Mouse (Mus musculus) left cerebral cortex, postnatal 10 days (tissue): Measurements from ENCODE around the gene Tacc3. TPM values are rescaled to one million over a fixed set of nuclear protein-coding genes. Genes with fewer than 3 reads are reported as not detected.

ENCODE experiments used
- DNase-seq, 2 experiments: peaks; one replicate each; pipeline ENCODE4 v3.0.0; 2021 to 2022; ENCODE audit warnings: low spot score in 2 of 2, mixed read lengths in 1 of 2; ENCODE audit errors: extremely low spot score in 1 of 2
- intact Hi-C: fragments of 180-260 bp; cut with DNase I; formaldehyde crosslinking; loops from one replicate; pipeline ENCODE4 v1.15.1; 2025
- total RNA-seq, 2 experiments: library from RNA; stranded (reverse); gene quantifications; 2 replicates each; pipeline ENCODE4 v1.2.3; 2021

The Tacc3 gene
- total RNA-seq, 2 experiments from 2014 or later, result 9.9 to 15.0 TPM

DNA sequence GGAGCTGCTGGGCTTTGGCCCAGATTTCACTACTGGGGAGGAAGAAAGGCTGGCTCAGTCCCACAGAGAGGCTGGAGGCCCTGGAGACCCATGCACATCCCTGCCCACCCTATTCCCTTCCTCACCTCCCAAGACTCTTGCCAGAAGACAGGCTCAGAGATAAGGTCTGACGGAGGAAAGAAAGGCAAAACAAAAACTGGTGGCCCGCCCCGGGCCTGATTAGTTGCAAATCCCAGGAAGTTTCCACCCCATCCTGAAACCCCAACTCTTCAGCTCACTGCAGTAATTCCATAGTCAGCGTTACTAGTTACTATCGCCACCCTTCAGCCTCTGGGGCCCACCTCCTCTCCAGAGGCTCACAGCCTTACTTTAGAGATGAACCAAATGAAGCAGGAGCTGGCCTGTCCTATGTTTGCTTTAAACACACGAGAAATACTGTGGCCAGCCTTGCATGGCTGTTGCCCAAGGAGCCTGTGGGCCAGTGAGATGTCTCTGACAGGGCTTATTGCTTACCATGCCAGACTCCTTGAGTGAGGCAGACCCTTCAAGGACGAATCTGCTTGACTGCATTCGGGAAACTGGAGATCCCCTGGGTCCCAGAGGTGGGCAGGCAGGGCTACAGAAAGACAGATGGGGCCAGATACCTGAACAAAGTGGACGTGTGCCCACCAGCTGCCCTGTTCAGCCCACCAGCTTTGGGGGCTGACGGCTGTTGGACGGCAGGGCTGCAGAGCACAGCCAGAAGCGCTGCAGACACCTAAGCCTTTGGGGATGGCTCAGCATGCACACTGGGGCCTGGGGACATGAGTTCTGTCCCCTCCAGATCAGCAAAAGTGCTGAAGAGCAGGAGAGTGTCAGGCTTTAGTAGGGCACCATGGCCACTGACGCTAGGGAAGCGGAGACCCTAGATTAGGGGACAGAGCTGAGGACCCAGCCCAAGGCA, 30.6 kb downstream of the Tacc3 start:
- no peak for DNase-seq
- intact Hi-C loops, result loop anchor here (5.0 kb wide), 1 partner anchor 44 kb away; no protein-coding TSS in a partner anchor

GRCm38 (mm10) chr5:33689221-33689844, 31.4 kb downstream of the Tacc3 start:
- DNase-seq, result peak in 1 of 2 experiments; percentile 70
- intact Hi-C loops, result loop anchor here (5.0 kb wide), 1 partner anchor 43 kb away; no protein-coding TSS in a partner anchor

GRCm38 (mm10) chr5:33689852-33690645, 32.1 kb downstream of the Tacc3 start:
- intact Hi-C loops, result loop anchor here (5.0 kb wide), 1 partner anchor 42 kb away; no protein-coding TSS in a partner anchor
- peak in 1 of 2 experiments; percentile 57 for DNase-seq

- intact Hi-C loops, result no loop called here
- DNase-seq, result peak in 1 of 2 experiments; percentile 48
These were observed 34.5 kb downstream of the Tacc3 start for GRCm38 (mm10) chr5:33692393-33692792.

- intact Hi-C loops, result no loop called here
- no peak for DNase-seq
These were observed 36.5 kb downstream of the Tacc3 start for GRCm38 (mm10) chr5:33694461-33694847.

DNA sequence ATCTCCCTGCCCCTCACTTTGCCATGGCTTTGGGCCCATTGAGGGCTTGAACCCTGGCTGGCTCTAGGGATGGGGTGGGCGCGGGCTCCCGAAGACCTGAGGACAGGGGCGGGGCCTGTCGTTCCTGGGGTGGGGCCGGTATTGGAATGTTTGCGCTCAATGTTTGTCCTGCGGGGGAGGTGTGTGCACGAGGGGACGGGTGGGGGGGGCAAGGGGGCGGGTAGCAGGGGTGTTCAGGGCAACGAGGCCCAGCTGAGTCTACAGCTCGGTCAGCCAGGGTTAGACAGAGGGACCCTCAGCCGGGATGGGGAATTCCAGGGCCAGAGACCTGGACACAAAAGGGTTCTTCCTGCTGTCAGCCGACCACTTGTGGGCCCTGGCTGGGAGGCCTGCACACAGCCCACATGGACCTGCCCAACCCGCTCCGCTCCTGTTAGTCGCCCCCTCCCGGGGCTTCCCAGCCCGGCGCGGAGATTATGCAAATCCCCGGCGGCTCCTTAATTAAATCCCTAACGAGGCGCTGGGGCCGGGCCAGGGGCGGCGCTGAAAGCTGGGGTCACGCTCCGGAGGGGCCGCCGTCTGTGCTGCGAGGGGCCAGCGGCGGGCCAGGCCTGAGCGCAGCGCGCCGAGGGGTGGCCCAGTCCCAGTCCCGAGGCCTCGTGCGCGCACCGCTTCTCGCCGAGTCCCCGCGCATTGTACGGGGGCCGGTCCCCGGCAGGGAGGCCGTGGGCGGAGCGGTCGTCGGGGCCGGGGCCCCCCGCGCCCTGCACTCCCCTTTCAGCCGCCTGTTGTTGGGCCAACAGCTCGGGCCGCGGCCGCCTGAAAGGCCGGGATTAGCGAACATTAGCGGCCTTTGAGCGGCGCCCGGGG, 37.2 kb downstream of the Tacc3 start:
- DNase-seq, result peak; percentile 48 to 72
- intact Hi-C loops, result no loop called here

DNA sequence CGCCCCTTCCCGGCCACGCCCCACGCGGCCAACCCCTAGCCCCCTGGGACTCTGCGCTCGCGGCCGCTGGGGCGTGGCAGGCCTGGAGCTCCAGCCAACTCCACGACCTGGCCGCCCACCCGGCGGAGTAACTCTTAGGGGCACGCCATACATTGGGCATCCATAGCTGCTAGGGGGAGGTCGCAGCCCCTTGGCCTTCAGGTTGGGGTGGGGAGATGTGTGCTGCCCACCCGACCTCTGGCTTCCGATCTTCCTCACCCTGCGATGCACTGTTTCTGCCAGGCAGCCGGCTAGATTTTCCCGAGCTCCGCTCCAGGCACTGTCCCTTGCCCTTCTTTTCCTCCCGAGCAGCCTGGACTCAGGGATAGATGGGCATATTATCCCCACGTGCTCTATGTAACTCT, 37.8 kb downstream of the Tacc3 start:
- no peak for DNase-seq
- intact Hi-C loops, result no loop called here

DNA sequence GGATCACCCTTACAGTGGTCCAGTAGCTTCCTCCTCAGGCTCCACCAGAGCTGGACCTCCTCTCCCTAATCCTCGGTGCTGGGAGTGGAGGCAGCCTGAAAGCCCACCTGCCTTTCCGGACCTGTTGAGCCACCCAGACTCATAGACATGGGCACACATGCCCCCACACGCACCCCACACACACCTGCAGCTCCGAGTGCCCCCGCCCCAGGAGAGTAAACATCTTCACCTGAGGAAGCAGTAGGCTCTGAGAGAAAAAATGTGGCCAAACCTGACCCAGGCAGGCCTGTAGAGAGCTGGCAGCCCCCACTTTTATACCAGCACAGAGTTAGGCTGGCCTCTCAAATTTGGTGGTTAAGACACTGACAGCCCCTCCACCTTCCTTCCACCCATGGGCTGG, 38.5 kb downstream of the Tacc3 start:
- no peak for DNase-seq
- intact Hi-C loops, result no loop called here

DNA sequence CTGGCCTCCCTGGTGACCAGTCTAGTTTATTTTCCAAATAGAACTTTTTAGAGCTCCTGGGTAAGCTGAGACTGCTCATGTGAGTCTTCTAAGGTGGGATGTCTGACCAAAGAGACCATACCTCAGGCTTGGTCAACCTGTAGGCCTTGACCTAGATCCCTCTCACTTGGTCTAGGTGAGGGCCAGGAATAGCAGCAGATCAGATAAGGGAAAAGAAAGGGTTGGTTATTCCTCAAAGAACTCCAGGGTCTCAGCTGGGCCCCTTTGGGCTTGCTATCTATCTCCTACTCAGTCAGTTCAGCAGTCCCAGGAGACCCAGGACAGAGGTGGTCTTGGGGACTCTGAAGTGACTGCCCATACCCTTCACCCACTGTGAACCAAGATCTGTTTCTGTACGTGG, 39.6 kb downstream of the Tacc3 start:
- intact Hi-C loops, result no loop called here
- DNase-seq, result no peak

- intact Hi-C loops, result no loop called here
- DNase-seq, result peak; percentile 65 to 69
These were observed 40.1 kb downstream of the Tacc3 start for GRCm38 (mm10) chr5:33697947-33698512.

DNA sequence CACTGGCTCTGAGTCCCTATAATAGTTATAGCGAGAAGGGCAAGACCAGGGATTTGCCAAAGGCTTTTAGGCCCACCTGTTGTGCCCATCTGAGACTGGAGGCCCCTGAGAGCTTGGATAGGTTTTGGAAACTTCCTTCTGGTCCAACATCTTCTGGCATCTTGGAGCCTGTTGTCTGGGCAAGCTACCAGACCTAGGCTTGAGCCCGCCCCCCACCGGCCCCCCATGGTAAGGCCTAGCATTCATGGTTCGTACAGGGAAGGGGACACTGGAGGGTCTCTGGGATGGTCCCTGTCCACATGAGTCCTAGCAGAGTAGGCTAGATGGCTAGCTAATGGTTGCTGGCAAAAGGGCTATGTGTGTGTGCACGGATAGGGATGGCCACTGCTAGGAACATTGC, 40.7 kb downstream of the Tacc3 start:
- intact Hi-C loops, result no loop called here
- DNase-seq, result no peak

- intact Hi-C loops, result no loop called here
- DNase-seq, result no peak
These were observed 42.1 kb downstream of the Tacc3 start for GRCm38 (mm10) chr5:33700010-33700409.

DNA sequence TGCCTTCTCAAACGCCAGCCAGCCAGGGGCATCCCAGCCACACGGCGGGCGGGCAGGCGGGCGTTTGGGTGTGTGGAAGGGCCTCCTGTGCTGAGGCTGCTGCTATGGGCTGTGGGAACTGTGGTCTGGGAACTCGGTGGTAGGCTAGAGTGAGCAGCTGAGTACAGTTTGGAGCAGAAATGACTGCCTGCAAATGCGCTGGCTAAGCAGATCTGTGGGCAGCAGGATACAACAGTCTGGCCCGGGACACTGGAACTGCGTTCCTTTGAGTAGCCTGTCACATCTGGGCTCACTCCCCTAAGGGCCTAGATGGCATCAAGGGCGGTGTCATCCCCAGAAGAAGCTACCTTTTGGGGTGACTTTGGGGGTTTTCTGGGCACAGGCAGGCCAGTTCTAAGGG, 43.9 kb downstream of the Tacc3 start:
- intact Hi-C loops, result no loop called here

GRCm38 (mm10) chr5:33703999-33704398, 46.1 kb downstream of the Tacc3 start:
- intact Hi-C loops, result no loop called here
- DNase-seq, result no peak

More for the DNA sequence above, 43.9 kb downstream of the Tacc3 start:
- DNase-seq, result no peak

- intact Hi-C loops, result no loop called here
- peak; percentile 63 to 77 for DNase-seq
These were observed 47.1 kb downstream of the Tacc3 start for GRCm38 (mm10) chr5:33704945-33705611.

GRCm38 (mm10) chr5:33705612-33706349, 47.9 kb downstream of the Tacc3 start:
- DNase-seq, result no peak
- intact Hi-C loops, result no loop called here

- no peak for DNase-seq
- intact Hi-C loops, result no loop called here
These were observed 48.4 kb downstream of the Tacc3 start for GRCm38 (mm10) chr5:33706350-33706629.
